Mouse (Mus musculus) G1E (cell line): ENCODE data around the gene Glmp. TPM values are rescaled to one million over a fixed set of nuclear protein-coding genes. Genes with fewer than 3 reads are reported as not detected.

ENCODE experiments used
- ATAC-seq: 2 replicates; pipeline ENCODE4 v1.8.0; 2016; ENCODE audit warnings: mild to moderate bottlenecking; ENCODE audit not compliant: insufficient number of reproducible peaks, poor library complexity, low FRiP score, severe bottlenecking; ENCODE audit errors: extremely low read depth
- DNase-seq: peaks from one replicate; pipeline ENCODE4 v3.0.0; 2012; ENCODE audit warnings: low spot score
- H3K27me3 ChIP-seq: 2 replicates; pipeline ENCODE4 v1.6.1; 2012; ENCODE audit warnings: mild to moderate bottlenecking, low read length, inconsistent platforms; ENCODE audit not compliant: insufficient read depth
- H3K36me3 ChIP-seq: replicated peaks from 2 replicates; pipeline ENCODE3; 2012; ENCODE audit warnings: mild to moderate bottlenecking, inconsistent platforms
- H3K4me1 ChIP-seq: 2 replicates; pipeline ENCODE4 v1.6.1; 2012; ENCODE audit warnings: low read depth, low read length, inconsistent platforms, mixed read lengths; ENCODE audit not compliant: insufficient read depth
- H3K4me3 ChIP-seq: 2 replicates; pipeline ENCODE4 v1.5.1; 2012; ENCODE audit warnings: low read depth, mild to moderate bottlenecking, inconsistent platforms, low read length, moderate library complexity, mixed read lengths
- H3K9me3 ChIP-seq: replicated peaks from 2 replicates; pipeline ENCODE4 v1.6.1; 2012; ENCODE audit warnings: inconsistent platforms
- CTCF ChIP-seq: IDR thresholded peaks from 2 replicates; pipeline ENCODE4 v1.5.1; 2012; ENCODE audit warnings: low read depth, low read length, inconsistent platforms, mixed read lengths
- GATA1 ChIP-seq: IDR thresholded peaks from 2 replicates; pipeline ENCODE4 v1.6.1; 2012; ENCODE audit warnings: borderline replicate concordance, low read length, inconsistent platforms, mixed read lengths
- GATA2 ChIP-seq: IDR thresholded peaks from 2 replicates; pipeline ENCODE4 v1.6.1; 2012; ENCODE audit warnings: low read depth, low read length, inconsistent platforms, borderline replicate concordance
- POLR2AphosphoS5 ChIP-seq: IDR thresholded peaks from 2 replicates; pipeline ENCODE4 v1.6.1; 2012; ENCODE audit warnings: low read depth, low read length, inconsistent platforms; ENCODE audit not compliant: insufficient replicate concordance
- TAL1 ChIP-seq: conservative IDR thresholded peaks from 2 replicates; pipeline ENCODE4 v1.6.1; 2012; ENCODE audit warnings: low read depth, low read length, inconsistent platforms, mixed read lengths
- polyA plus RNA-seq: library from polyadenylated mRNA; stranded (reverse); fragments of >175 nt; gene quantifications from 2 replicates; pipeline ENCODE4 v1.2.3, GENCODE M21; 2012
- total RNA-seq, 2 experiments: library from RNA; stranded (forward) in 1 of 2; stranded (reverse) in 1 of 2; fragments of 200-1000 nt in 1 of 2; fragments of >200 nt in 1 of 2; fragmentation: Nextera tagmentation in 1 of 2; gene quantifications; 2 replicates each; pipeline ENCODE4 v1.2.3; 2014 to 2017

Gene Glmp
- total and polyA plus RNA-seq, 3 experiments = 65.7 to 123 (median 67.5) TPM

- Histone ChIP-seq H3K9me3 (no peaks in the 10 kb centered on the region), H3K27me3 (no peaks in the 10 kb centered on the region), H3K4me3 (peak within 1 kb of the TSS; percentile 86), H3K4me1 (peaks cover 54% of the 10 kb centered on the region), H3K36me3 (peaks cover 47% of the 10 kb centered on the region)
- no peak for TF ChIP-seq CTCF
- ATAC-seq (peak; percentile 64), DNase-seq (peak; percentile 95)
Observed at GRCm38 (mm10) chr3:88336058-88337013, 11.5 kb downstream of the Glmp start, which contains the start of the genes Tmem79 and Smg5. Gene Tmem79 (minus strand): TSS chr3:88336148. Gene Smg5 (plus strand): TSS chr3:88336260.

GRCm38 (mm10) chr3:88337367-88338020 is 12.7 kb downstream of the Glmp start:
- H3K9me3 ChIP-seq = no peaks in the 10 kb centered on the region
- H3K4me3 ChIP-seq = peak overlapping the region; percentile 86
- ATAC-seq (no peak; the same call in 1 of the 2 replicates), DNase-seq (peak; percentile 35)
- H3K27me3 ChIP-seq = no peaks in the 10 kb centered on the region
- H3K4me1 ChIP-seq = peaks cover 63% of the 10 kb centered on the region
- H3K36me3 ChIP-seq = peaks cover 54% of the 10 kb centered on the region
- no peak for TF ChIP-seq GATA1
- no peak for TF ChIP-seq POLR2AphosphoS5
- TF ChIP-seq TAL1 = no peak
- TF ChIP-seq GATA2 = no peak
- TF ChIP-seq CTCF = no peak

- Histone ChIP-seq H3K36me3 (peaks cover 54% of the 10 kb centered on the region), H3K27me3 (no peaks in the 10 kb centered on the region), H3K4me1 (peaks cover 67% of the 10 kb centered on the region), H3K9me3 (no peaks in the 10 kb centered on the region), H3K4me3 (no peak overlapping the region)
- DNase-seq (no peak), ATAC-seq (peak; percentile 58)
- no peak for TF ChIP-seq POLR2AphosphoS5
- no peak for TF ChIP-seq GATA1
- TF ChIP-seq TAL1 = peak; percentile 60
Observed at GRCm38 (mm10) chr3:88338316-88338715, 13.5 kb downstream of the Glmp start.

GRCm38 (mm10) chr3:88339006-88339405 is 14.2 kb downstream of the Glmp start:
- Histone ChIP-seq H3K36me3 (peaks cover 54% of the 10 kb centered on the region), H3K4me1 (peaks cover 65% of the 10 kb centered on the region), H3K4me3 (no peak overlapping the region), H3K9me3 (no peaks in the 10 kb centered on the region), H3K27me3 (no peaks in the 10 kb centered on the region)
- no peak for DNase-seq
- no peak for TF ChIP-seq TAL1
- TF ChIP-seq GATA1 = no peak
- no peak for TF ChIP-seq CTCF
- no peak for TF ChIP-seq POLR2AphosphoS5
- TF ChIP-seq GATA2 = no peak
- ATAC-seq = no peak

- ATAC-seq (no peak), DNase-seq (no peak)
- Histone ChIP-seq H3K9me3 (no peaks in the 10 kb centered on the region), H3K4me1 (no peaks in the 10 kb centered on the region; the same call in 1 of the 2 replicates), H3K4me3 (no peak overlapping the region), H3K27me3 (no peaks in the 10 kb centered on the region; the same call in 1 of the 2 replicates), H3K36me3 (peaks cover 100% of the 10 kb centered on the region)
- no peak for TF ChIP-seq GATA1
- no peak for TF ChIP-seq CTCF
Observed at GRCm38 (mm10) chr3:88350732-88351131, 25.9 kb downstream of the Glmp start.

DNA sequence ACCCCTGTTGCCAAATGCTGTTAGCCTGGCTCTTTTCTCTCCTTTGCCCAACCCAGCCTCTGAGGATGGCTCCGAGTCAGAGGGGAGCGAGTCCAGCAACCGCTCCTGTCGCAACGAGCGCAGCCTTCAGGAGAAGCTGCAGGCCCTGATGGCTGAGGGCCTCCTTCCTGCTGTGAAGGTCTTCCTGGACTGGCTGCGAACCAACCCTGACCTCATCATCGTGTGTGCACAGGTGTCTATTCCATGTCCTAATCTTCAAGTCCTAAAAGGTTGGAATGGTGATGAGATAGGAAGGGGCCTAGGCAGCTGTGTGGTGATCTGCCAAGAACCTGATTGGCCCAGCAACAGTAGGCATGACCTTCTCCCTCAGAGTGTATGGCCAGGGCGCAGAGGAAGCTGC is 28.1 kb downstream of the Glmp start:
- H3K4me3 ChIP-seq = no peak overlapping the region
- ATAC-seq = no peak
- peaks cover 100% of the 10 kb centered on the region for H3K36me3 ChIP-seq
- no peak for DNase-seq
- no peaks in the 10 kb centered on the region for H3K9me3 ChIP-seq
- H3K4me1 ChIP-seq = no peaks in the 10 kb centered on the region; the same call in 1 of the 2 replicates
- no peaks in the 10 kb centered on the region; the same call in 1 of the 2 replicates for H3K27me3 ChIP-seq
- TF ChIP-seq GATA2 (no peak), TAL1 (no peak), CTCF (no peak), POLR2AphosphoS5 (no peak), GATA1 (no peak)
